Mouse (Mus musculus) hindlimb bud, embryonic 11.5 days (tissue): ENCODE results near the gene Pts.

ENCODE experiments used
- DNase-seq: peaks from one replicate; pipeline ENCODE4 v3.0.0-alpha.2; 2012; ENCODE audit warnings: low read depth, low spot score; ENCODE audit errors: extremely low spot score

The Pts gene

GRCm38 (mm10) chr9:50493777-50494176 is 34.7 kb downstream of the Pts start:
- no peak for DNase-seq

GRCm38 (mm10) chr9:50491531-50492045 is 36.9 kb downstream of the Pts start:
- no peak for DNase-seq

GRCm38 (mm10) chr9:50490836-50491235 is 37.7 kb downstream of the Pts start:
- no peak for DNase-seq

- no peak for DNase-seq
Observed at GRCm38 (mm10) chr9:50485521-50485920, 43.0 kb downstream of the Pts start.

- no peak for DNase-seq
Observed at GRCm38 (mm10) chr9:50482743-50483142, 45.8 kb downstream of the Pts start.

- DNase-seq, result peak; percentile 26
Observed at GRCm38 (mm10) chr9:50479476-50479875, 49.0 kb downstream of the Pts start.

GRCm38 (mm10) chr9:50478826-50479225 is 49.7 kb downstream of the Pts start:
- no peak for DNase-seq

GRCm38 (mm10) chr9:50477270-50477669 is 51.3 kb downstream of the Pts start:
- no peak for DNase-seq

- no peak for DNase-seq
Observed at GRCm38 (mm10) chr9:50476651-50477050, 51.9 kb downstream of the Pts start.

- no peak for DNase-seq
Observed at GRCm38 (mm10) chr9:50475745-50476144, 52.8 kb downstream of the Pts start.

- DNase-seq, result no peak
Observed at GRCm38 (mm10) chr9:50475318-50475717, 53.2 kb downstream of the Pts start.
